Mouse (Mus musculus): ENCODE measurements at regions not wholly inside any gene's neighbourhood (a gene's known extent, or its start where the extent isn't known, plus 50 kb on each side); places are given as distances from the start of the nearest gene placed in this dataset.

GRCm38 (mm10) chr8:7097577-7097976, 1563.5 kb downstream of the Efnb2 start:
- no peak for TF ChIP-seq CTCF (IDR thresholded peaks at IDR 0.05; ENCODE audit: low read depth)
- TF ChIP-seq EP300 (IDR thresholded peaks at IDR 0.05; ENCODE audit: low read depth): no peak

All from heart, postnatal 0 days (tissue).